Mouse (Mus musculus) liver, adult 2 months (tissue): ENCODE data around the gene Cep72.

Source experiments
- CTCF ChIP-seq: fragments of 200-500 bp; IDR thresholded peaks from 2 replicates; pipeline ENCODE4 v1.5.1; 2011; ENCODE audit warnings: low read depth, low read length, control low read depth
- POLR2A ChIP-seq: fragments of 200-500 bp; IDR thresholded peaks from 2 replicates; pipeline ENCODE4 v1.6.1; 2011; ENCODE audit warnings: low read length, control low read depth; ENCODE audit not compliant: insufficient read depth; ENCODE audit errors: extremely low read depth

DNA sequence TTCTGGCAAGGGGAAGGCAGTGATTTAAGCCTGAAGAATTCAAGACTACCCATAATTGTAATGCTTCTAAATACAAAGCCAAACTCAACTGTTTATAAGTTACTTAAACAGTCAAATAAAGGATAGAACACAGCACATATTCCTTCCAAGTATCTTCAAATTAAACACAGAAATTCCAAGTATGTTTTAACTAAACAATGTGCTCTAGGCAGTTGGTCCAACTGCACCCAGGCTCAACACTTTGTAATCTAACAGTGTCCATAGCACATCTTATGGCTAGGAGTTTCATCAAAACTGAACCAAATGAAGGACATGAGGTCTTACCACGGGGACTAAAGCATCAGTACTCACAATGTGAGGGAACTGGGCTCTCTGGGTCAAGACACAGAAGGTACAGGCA, 5.9 kb downstream of the Cep72 start:
- TF ChIP-seq POLR2A (no peak), CTCF (no peak)
